Mouse (Mus musculus): ENCODE results near the gene Gm40193. TPM values are rescaled to one million over a fixed set of nuclear protein-coding genes. Genes with fewer than 3 reads are reported as not detected.
A peak's percentile ranks its signal among the peaks of the same experiment; 100 is the strongest.
"Not testable (repeated sequence)": the region's sequence is repeated elsewhere in the genome, so short reads cannot be mapped to it uniquely, and the experiment has no call there.

Gene Gm40193
- polyA plus RNA-seq, 1 experiment from 2014 or later = 1.1 TPM

- Histone ChIP-seq H3K9ac (no peak overlapping the region), H3K4me3 (replicated peaks) (peak overlapping the region; percentile 62), H3K9me3 (replicated peaks) (no peaks in the 10 kb centered on the region), H3K4me1 (peaks cover 16% of the 10 kb centered on the region; the same call in 1 of the 2 replicates), H3K27ac (replicated peaks) (no peak overlapping the region), H3K4me2 (replicated peaks) (peak overlapping the region; percentile 83), H3K36me3 (no peaks in the 10 kb centered on the region), H3K27me3 (no peaks in the 10 kb centered on the region; the same call in 1 of the 2 replicates)
- 82% methylated on average over 7 of the region's 7 CpGs for WGBS
- no peak for ATAC-seq (ENCODE audit: insufficient number of reproducible peaks, low FRiP score, low TSS enrichment, low read depth)
Observed at GRCm38 (mm10) chr11:70540928-70541327, 8.2 kb upstream of the Gm40193 start.

- Histone ChIP-seq H3K36me3 (no peaks in the 10 kb centered on the region), H3K9me3 (replicated peaks) (no peaks in the 10 kb centered on the region), H3K27ac (replicated peaks) (peak within 1 kb of the TSS; percentile 60; the same call in 1 of the 2 replicates), H3K9ac (peak within 1 kb of the TSS; percentile 52), H3K27me3 (no peaks in the 10 kb centered on the region; the same call in 1 of the 2 replicates), H3K4me2 (replicated peaks) (peak within 1 kb of the TSS; percentile 83), H3K4me3 (replicated peaks) (peak within 1 kb of the TSS; percentile 62), H3K4me1 (peaks cover 16% of the 10 kb centered on the region; the same call in 1 of the 2 replicates)
- 1% methylated on average over 58 of the region's 65 CpGs for WGBS
- peak; percentile 92 for ATAC-seq (ENCODE audit: insufficient number of reproducible peaks, low FRiP score, low TSS enrichment, low read depth)
Observed at GRCm38 (mm10) chr11:70539877-70540587, 7.3 kb upstream of the Gm40193 start, which contains the start of gene Pld2. TSS of gene Pld2 (plus strand) at chr11:70540064.

- 17% methylated on average over 9 of the region's 9 CpGs for WGBS
- H3K27ac ChIP-seq (replicated peaks) = 0 out of 2 replicates have a peak overlapping the region, but pooled peaks have one; percentile 60
- peak overlapping the region; percentile 62 for H3K4me3 ChIP-seq (replicated peaks)
- no peak for ATAC-seq (ENCODE audit: insufficient number of reproducible peaks, low FRiP score, low TSS enrichment, low read depth)
- peaks cover 16% of the 10 kb centered on the region; the same call in 1 of the 2 replicates for H3K4me1 ChIP-seq
- peak overlapping the region; percentile 83 for H3K4me2 ChIP-seq (replicated peaks)
- no peaks in the 10 kb centered on the region; the same call in 1 of the 2 replicates for H3K27me3 ChIP-seq
- H3K36me3 ChIP-seq = no peaks in the 10 kb centered on the region
- peak overlapping the region; percentile 52; the same call in 1 of the 2 replicates for H3K9ac ChIP-seq
- H3K9me3 ChIP-seq (replicated peaks) = no peaks in the 10 kb centered on the region
Observed at GRCm38 (mm10) chr11:70539423-70539822, 6.7 kb upstream of the Gm40193 start.

- WGBS = 82% methylated on average over 2 of the region's 2 CpGs
- H3K27me3 ChIP-seq; H3K27ac ChIP-seq (replicated peaks); H3K9me3 ChIP-seq (replicated peaks); H3K4me1 ChIP-seq; ATAC-seq (ENCODE audit: insufficient number of reproducible peaks, low FRiP score, low TSS enrichment, low read depth); H3K9ac ChIP-seq; H3K4me2 ChIP-seq (replicated peaks); H3K4me3 ChIP-seq (replicated peaks): not testable (repeated sequence)
- H3K36me3 ChIP-seq = peaks cover 36% of the 10 kb centered on the region
Observed at GRCm38 (mm10) chr11:70531065-70531464, 1.7 kb downstream of the Gm40193 start.

- H3K4me1 ChIP-seq = peaks cover 12% of the 10 kb centered on the region
Observed at GRCm38 (mm10) chr11:70528610-70529009, 4.1 kb downstream of the Gm40193 start.

GRCm38 (mm10) chr11:70526211-70526610, 6.5 kb downstream of the Gm40193 start:
- peaks cover 12% of the 10 kb centered on the region for H3K4me1 ChIP-seq
- 86% methylated on average over 12 of the region's 12 CpGs for WGBS
- no peak overlapping the region for H3K27ac ChIP-seq (replicated peaks)
- no peaks in the 10 kb centered on the region for H3K9me3 ChIP-seq (replicated peaks)
- peak overlapping the region; percentile 69 for H3K4me2 ChIP-seq (replicated peaks)
- no peak for ATAC-seq (ENCODE audit: insufficient number of reproducible peaks, low FRiP score, low TSS enrichment, low read depth)
- no peak overlapping the region for H3K9ac ChIP-seq
- H3K4me3 ChIP-seq (replicated peaks) = peak overlapping the region; percentile 76
- H3K36me3 ChIP-seq = peaks cover 36% of the 10 kb centered on the region
- H3K27me3 ChIP-seq = no peaks in the 10 kb centered on the region

More at GRCm38 (mm10) chr11:70528610-70529009, 4.1 kb downstream of the Gm40193 start:
- no peak overlapping the region for H3K4me2 ChIP-seq (replicated peaks)
- no peaks in the 10 kb centered on the region for H3K27me3 ChIP-seq
- no peak overlapping the region for H3K4me3 ChIP-seq (replicated peaks)
- no peak overlapping the region for H3K9ac ChIP-seq
- 88% methylated on average over 7 of the region's 7 CpGs for WGBS
- H3K9me3 ChIP-seq (replicated peaks) = no peaks in the 10 kb centered on the region
- H3K36me3 ChIP-seq = peaks cover 36% of the 10 kb centered on the region
- H3K27ac ChIP-seq (replicated peaks) = no peak overlapping the region
- no peak for ATAC-seq (ENCODE audit: insufficient number of reproducible peaks, low FRiP score, low TSS enrichment, low read depth)

GRCm38 (mm10) chr11:70525726-70526125, 7.0 kb downstream of the Gm40193 start:
- Histone ChIP-seq H3K4me1 (peaks cover 12% of the 10 kb centered on the region), H3K9ac (peak overlapping the region; percentile 63), H3K27ac (replicated peaks) (no peak overlapping the region), H3K9me3 (replicated peaks) (no peaks in the 10 kb centered on the region), H3K36me3 (peaks cover 36% of the 10 kb centered on the region), H3K27me3 (no peaks in the 10 kb centered on the region), H3K4me3 (replicated peaks) (peak overlapping the region; percentile 76), H3K4me2 (replicated peaks) (peak overlapping the region; percentile 69)
- no peak for ATAC-seq (ENCODE audit: insufficient number of reproducible peaks, low FRiP score, low TSS enrichment, low read depth)
- WGBS = under 1% methylated on average over 12 of the region's 12 CpGs

- peak within 1 kb of the TSS; percentile 63 for H3K9ac ChIP-seq
- peaks cover under 1% of the 10 kb centered on the region for H3K27me3 ChIP-seq
- H3K4me2 ChIP-seq (replicated peaks) = peak within 1 kb of the TSS; percentile 69
- H3K36me3 ChIP-seq = peaks cover 36% of the 10 kb centered on the region
- peak; percentile 94 for ATAC-seq (ENCODE audit: insufficient number of reproducible peaks, low FRiP score, low TSS enrichment, low read depth)
- H3K9me3 ChIP-seq (replicated peaks) = no peaks in the 10 kb centered on the region
- peaks cover 17% of the 10 kb centered on the region for H3K4me1 ChIP-seq
- H3K4me3 ChIP-seq (replicated peaks) = peak within 1 kb of the TSS; percentile 76
- WGBS = 0% methylated on average over 26 of the region's 26 CpGs
- peak within 1 kb of the TSS; percentile 56; the same call in 1 of the 2 replicates for H3K27ac ChIP-seq (replicated peaks)
Observed at GRCm38 (mm10) chr11:70525184-70525678, 7.5 kb downstream of the Gm40193 start, which contains the start of gene Psmb6. TSS of gene Psmb6 (plus strand) at chr11:70525367.

GRCm38 (mm10) chr11:70524782-70525181, 8.0 kb downstream of the Gm40193 start:
- Histone ChIP-seq H3K27me3 (peaks cover 5% of the 10 kb centered on the region), H3K36me3 (peaks cover 36% of the 10 kb centered on the region), H3K4me3 (replicated peaks) (peak overlapping the region; percentile 76), H3K9me3 (replicated peaks) (no peaks in the 10 kb centered on the region), H3K4me2 (replicated peaks) (peak overlapping the region; percentile 69), H3K27ac (replicated peaks) (no peak overlapping the region), H3K4me1 (peaks cover 21% of the 10 kb centered on the region), H3K9ac (no peak overlapping the region)
- WGBS = 6% methylated on average over 8 of the region's 8 CpGs
- ATAC-seq (ENCODE audit: insufficient number of reproducible peaks, low FRiP score, low TSS enrichment, low read depth) = 0 out of 2 replicates have a peak, but pooled peaks have one; percentile 3

GRCm38 (mm10) chr11:70523306-70523989, 9.3 kb downstream of the Gm40193 start:
- 86% methylated on average over 8 of the region's 8 CpGs for WGBS
- Histone ChIP-seq H3K4me1 (peaks cover 27% of the 10 kb centered on the region), H3K36me3 (peaks cover 23% of the 10 kb centered on the region)
- ATAC-seq (ENCODE audit: insufficient number of reproducible peaks, low FRiP score, low TSS enrichment, low read depth); H3K9me3 ChIP-seq (replicated peaks); H3K27ac ChIP-seq (replicated peaks); H3K27me3 ChIP-seq; H3K4me2 ChIP-seq (replicated peaks); H3K9ac ChIP-seq; H3K4me3 ChIP-seq (replicated peaks): not testable (repeated sequence)
